Mouse (Mus musculus) forebrain, embryonic 11.5 days (tissue): Measurements from ENCODE around the gene Mc3r. TPM values are rescaled to one million over a fixed set of nuclear protein-coding genes. Genes with fewer than 3 reads are reported as not detected.

Experiments used
- ATAC-seq: fragments of 200-750 bp; cut with Nextera tagmentation; replicated peaks from 2 replicates; pipeline ENCODE4 v1.8.0; 2017; ENCODE audit warnings: moderate TSS enrichment; ENCODE audit not compliant: low FRiP score
- DNase-seq: peaks from one replicate; pipeline ENCODE4 v3.0.0-alpha.2; 2017; ENCODE audit warnings: low spot score
- H3K27ac ChIP-seq: fragments of 300-500 bp; sonication (generic); 2 replicates; pipeline ENCODE4 v1.5.1; 2014; ENCODE audit warnings: low read depth, low read length
- H3K27me3 ChIP-seq: fragments of 300-500 bp; sonication (generic); 2 replicates; pipeline ENCODE4 v1.6.1; 2014; ENCODE audit warnings: mild to moderate bottlenecking, low read length, mixed read lengths; ENCODE audit not compliant: control insufficient read depth, insufficient read depth
- H3K36me3 ChIP-seq: fragments of 300-500 bp; sonication (generic); 2 replicates; pipeline ENCODE4 v1.6.1; 2014; ENCODE audit warnings: mild to moderate bottlenecking, low read length, moderate library complexity, mixed read lengths; ENCODE audit not compliant: control insufficient read depth, insufficient read depth
- H3K4me1 ChIP-seq: fragments of 300-500 bp; sonication (generic); replicated peaks from 2 replicates; pipeline ENCODE4 v1.6.1; 2014; ENCODE audit warnings: low read length, mixed read lengths; ENCODE audit not compliant: control insufficient read depth, insufficient read depth
- H3K4me2 ChIP-seq: fragments of 300-500 bp; sonication (generic); 2 replicates; pipeline ENCODE4 v1.6.1; 2014; ENCODE audit warnings: low read depth, mild to moderate bottlenecking, low read length, moderate library complexity, mixed read lengths; ENCODE audit not compliant: severe bottlenecking
- H3K4me3 ChIP-seq: fragments of 300-500 bp; sonication (generic); 2 replicates; pipeline ENCODE4 v1.5.1; 2014; ENCODE audit warnings: low read depth, low read length
- H3K9ac ChIP-seq: fragments of 300-500 bp; sonication (generic); 2 replicates; pipeline ENCODE4 v1.6.1; 2014; ENCODE audit warnings: low read length
- H3K9me3 ChIP-seq: fragments of 300-500 bp; sonication (generic); 2 replicates; pipeline ENCODE4 v1.6.1; 2016; ENCODE audit warnings: low read length, mixed read lengths; ENCODE audit not compliant: control insufficient read depth
- WGBS: fragments of 180-500 bp; shearing (Covaris S2); extraction: QIAGEN DNeasy Blood & Tissue Kit; methylation state at CpG from one replicate; pipeline ENCODE4 v1.1.7; 2014; 5-methylcytosine and 5-hydroxymethylcytosine counted together
- polyA plus RNA-seq: library from polyadenylated mRNA; unstranded; fragments of >200 nt; fragmentation: Nextera tagmentation; extraction: Ambion mirVana; gene quantifications from 2 replicates; pipeline ENCODE4 v1.2.1, GENCODE M21; 2014

Mc3r gene
- polyA plus RNA-seq, 1 experiment from 2014 or later = not detected

- H3K4me3 ChIP-seq = no peak overlapping the region
- no peaks in the 10 kb centered on the region for H3K9me3 ChIP-seq
- H3K36me3 ChIP-seq = no peaks in the 10 kb centered on the region
- ATAC-seq (peak; percentile 66), DNase-seq (no peak)
- 50% methylated on average over 19 of the region's 19 CpGs for WGBS
- peaks cover 2% of the 10 kb centered on the region; the same call in 1 of the 2 replicates for H3K4me1 ChIP-seq
- peak overlapping the region; percentile 9; the same call in 1 of the 2 replicates for H3K9ac ChIP-seq
- H3K27me3 ChIP-seq = no peaks in the 10 kb centered on the region
- H3K27ac ChIP-seq = no peak overlapping the region
- H3K4me2 ChIP-seq = no peak overlapping the region
These were observed 33.9 kb downstream of the Mc3r start for GRCm38 (mm10) chr2:172282071-172282710.

GRCm38 (mm10) chr2:172287715-172288114 lies 39.4 kb downstream of the Mc3r start:
- ATAC-seq (no peak), DNase-seq (no peak)
- no peak overlapping the region for H3K4me3 ChIP-seq
- H3K9ac ChIP-seq = no peak overlapping the region
- WGBS = 97% methylated on average over 1 of the region's 1 CpGs
- peaks cover 5% of the 10 kb centered on the region for H3K4me1 ChIP-seq
- H3K9me3 ChIP-seq = no peaks in the 10 kb centered on the region
- no peak overlapping the region for H3K4me2 ChIP-seq
- H3K27me3 ChIP-seq = no peaks in the 10 kb centered on the region; the same call in 1 of the 2 replicates
- H3K27ac ChIP-seq = no peak overlapping the region
- H3K36me3 ChIP-seq = no peaks in the 10 kb centered on the region

GRCm38 (mm10) chr2:172288965-172289364 lies 40.7 kb downstream of the Mc3r start:
- H3K27ac ChIP-seq = no peak overlapping the region
- H3K4me2 ChIP-seq = no peak overlapping the region
- H3K27me3 ChIP-seq = no peaks in the 10 kb centered on the region; the same call in 1 of the 2 replicates
- no peak overlapping the region for H3K4me3 ChIP-seq
- no peaks in the 10 kb centered on the region for H3K36me3 ChIP-seq
- no peak overlapping the region for H3K9ac ChIP-seq
- H3K9me3 ChIP-seq = no peaks in the 10 kb centered on the region
- DNase-seq (no peak), ATAC-seq (no peak)
- peaks cover 8% of the 10 kb centered on the region for H3K4me1 ChIP-seq
- 34% methylated on average over 10 of the region's 11 CpGs for WGBS

- WGBS = 27% methylated on average over 1 of the region's 1 CpGs
- Histone ChIP-seq H3K4me3 (no peak overlapping the region), H3K9ac (no peak overlapping the region), H3K27ac (no peak overlapping the region), H3K36me3 (no peaks in the 10 kb centered on the region), H3K4me1 (peaks cover 8% of the 10 kb centered on the region), H3K4me2 (no peak overlapping the region), H3K9me3 (no peaks in the 10 kb centered on the region), H3K27me3 (no peaks in the 10 kb centered on the region; the same call in 1 of the 2 replicates)
- DNase-seq = no peak
- ATAC-seq = no peak
These were observed 41.3 kb downstream of the Mc3r start for GRCm38 (mm10) chr2:172289632-172290031.

- no peaks in the 10 kb centered on the region; the same call in 1 of the 2 replicates for H3K27me3 ChIP-seq
- DNase-seq (no peak), ATAC-seq (no peak)
- peaks cover 8% of the 10 kb centered on the region for H3K4me1 ChIP-seq
- H3K9me3 ChIP-seq = no peaks in the 10 kb centered on the region
- no peak overlapping the region for H3K27ac ChIP-seq
- WGBS = 87% methylated on average over 11 of the region's 11 CpGs
- H3K4me3 ChIP-seq = no peak overlapping the region
- H3K36me3 ChIP-seq = no peaks in the 10 kb centered on the region
- no peak overlapping the region for H3K9ac ChIP-seq
- no peak overlapping the region for H3K4me2 ChIP-seq
These were observed 42.2 kb downstream of the Mc3r start for GRCm38 (mm10) chr2:172290474-172290873.

GRCm38 (mm10) chr2:172291025-172291424 lies 42.7 kb downstream of the Mc3r start:
- Histone ChIP-seq H3K4me1 (peaks cover 8% of the 10 kb centered on the region), H3K27ac (no peak overlapping the region), H3K9ac (no peak overlapping the region), H3K27me3 (no peaks in the 10 kb centered on the region; the same call in 1 of the 2 replicates), H3K4me3 (no peak overlapping the region), H3K4me2 (no peak overlapping the region), H3K9me3 (no peaks in the 10 kb centered on the region), H3K36me3 (no peaks in the 10 kb centered on the region)
- ATAC-seq (no peak), DNase-seq (no peak)
- 85% methylated on average over 7 of the region's 7 CpGs for WGBS

- H3K9me3 ChIP-seq = no peaks in the 10 kb centered on the region
- peaks cover 8% of the 10 kb centered on the region for H3K4me1 ChIP-seq
- 89% methylated on average over 14 of the region's 14 CpGs for WGBS
- H3K9ac ChIP-seq = no peak overlapping the region
- ATAC-seq (no peak), DNase-seq (no peak)
- no peak overlapping the region for H3K27ac ChIP-seq
- H3K36me3 ChIP-seq = no peaks in the 10 kb centered on the region
- no peaks in the 10 kb centered on the region; the same call in 1 of the 2 replicates for H3K27me3 ChIP-seq
- no peak overlapping the region for H3K4me2 ChIP-seq
- no peak overlapping the region for H3K4me3 ChIP-seq
These were observed 43.6 kb downstream of the Mc3r start for GRCm38 (mm10) chr2:172291755-172292524.

- H3K9ac ChIP-seq = peak overlapping the region; percentile 29; the same call in 1 of the 2 replicates
- H3K27ac ChIP-seq = peak overlapping the region; percentile 70
- H3K4me3 ChIP-seq = no peak overlapping the region
- DNase-seq (no peak), ATAC-seq (peak; percentile 63)
- peaks cover 8% of the 10 kb centered on the region for H3K4me1 ChIP-seq
- no peaks in the 10 kb centered on the region; the same call in 1 of the 2 replicates for H3K27me3 ChIP-seq
- WGBS = 40% methylated on average over 14 of the region's 14 CpGs
- H3K9me3 ChIP-seq = no peaks in the 10 kb centered on the region
- no peaks in the 10 kb centered on the region for H3K36me3 ChIP-seq
- H3K4me2 ChIP-seq = peak overlapping the region; percentile 16; the same call in 1 of the 2 replicates
These were observed 44.5 kb downstream of the Mc3r start for GRCm38 (mm10) chr2:172292525-172293405.
